Mouse (Mus musculus) heart, embryonic 10.5 days (tissue): ENCODE measurements around the gene Atp8a1. TPM values are rescaled to one million over a fixed set of nuclear protein-coding genes. Genes with fewer than 3 reads are reported as not detected.
A peak's percentile ranks its signal among the peaks of the same experiment; 100 is the strongest.

ENCODE experiments used
- DNase-seq: peaks from one replicate; pipeline ENCODE4 v3.0.0-alpha.2; 2017; ENCODE audit warnings: low spot score
- H3K27ac ChIP-seq: fragments of 300-500 bp; sonication (generic); 2 replicates; pipeline ENCODE4 v1.5.1; 2016; ENCODE audit warnings: mild to moderate bottlenecking
- H3K27me3 ChIP-seq: fragments of 300-500 bp; sonication (generic); 2 replicates; pipeline ENCODE4 v1.6.1; 2016; ENCODE audit warnings: mild to moderate bottlenecking; ENCODE audit not compliant: poor library complexity, insufficient read depth, severe bottlenecking
- H3K36me3 ChIP-seq: fragments of 300-500 bp; sonication (generic); 2 replicates; pipeline ENCODE4 v1.6.1; 2016; ENCODE audit warnings: mild to moderate bottlenecking, moderate library complexity
- H3K4me1 ChIP-seq: fragments of 300-500 bp; sonication (generic); 2 replicates; pipeline ENCODE4 v1.6.1; 2016; ENCODE audit warnings: mild to moderate bottlenecking
- H3K4me3 ChIP-seq: fragments of 300-500 bp; sonication (generic); 2 replicates; pipeline ENCODE4 v1.5.1; 2016; ENCODE audit warnings: mild to moderate bottlenecking, moderate library complexity
- H3K9me3 ChIP-seq: fragments of 300-500 bp; sonication (generic); 2 replicates; pipeline ENCODE4 v1.6.1; 2016; ENCODE audit warnings: mild to moderate bottlenecking, moderate library complexity
- WGBS: fragments of 180-500 bp; shearing (Covaris S2); methylation state at CpG from one replicate; pipeline ENCODE4 v1.1.7; 2016; 5-methylcytosine and 5-hydroxymethylcytosine counted together
- polyA plus RNA-seq: library from polyadenylated mRNA; unstranded; fragments of >200 nt; fragmentation: Nextera tagmentation; extraction: Ambion mirVana; gene quantifications from 2 replicates; pipeline ENCODE4 v1.2.1, GENCODE M21; 2016

Gene Atp8a1
- polyA plus RNA-seq, 1 experiment from 2014 or later = 16.2 TPM

DNA sequence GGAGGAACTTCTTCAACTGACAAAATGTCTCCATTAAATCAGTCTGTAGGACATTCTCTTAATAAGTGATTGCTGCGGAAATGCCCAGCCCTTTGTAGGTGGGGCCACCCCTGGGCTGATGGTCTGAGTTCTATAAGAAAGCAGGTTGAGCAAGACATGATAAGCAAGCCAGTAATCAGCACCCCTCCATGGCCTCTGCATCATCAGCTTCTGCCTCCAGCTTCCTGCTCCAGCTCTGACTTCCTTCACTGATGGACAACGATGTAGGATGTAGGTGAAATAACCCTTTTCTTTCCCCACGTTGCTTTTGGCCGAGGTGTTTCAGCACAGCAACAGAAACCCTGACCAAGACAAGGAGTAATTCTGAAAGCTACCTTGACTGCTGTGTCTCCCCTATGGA lies 198.1 kb downstream of the Atp8a1 start:
- H3K9me3 ChIP-seq = no peaks in the 10 kb centered on the region
- no peak overlapping the region for H3K4me3 ChIP-seq
- DNase-seq = peak; percentile 54
- WGBS = 78% methylated on average over 4 of the region's 4 CpGs
- H3K27me3 ChIP-seq = no peaks in the 10 kb centered on the region
- no peak overlapping the region for H3K27ac ChIP-seq
- no peaks in the 10 kb centered on the region for H3K4me1 ChIP-seq
- no peaks in the 10 kb centered on the region for H3K36me3 ChIP-seq

DNA sequence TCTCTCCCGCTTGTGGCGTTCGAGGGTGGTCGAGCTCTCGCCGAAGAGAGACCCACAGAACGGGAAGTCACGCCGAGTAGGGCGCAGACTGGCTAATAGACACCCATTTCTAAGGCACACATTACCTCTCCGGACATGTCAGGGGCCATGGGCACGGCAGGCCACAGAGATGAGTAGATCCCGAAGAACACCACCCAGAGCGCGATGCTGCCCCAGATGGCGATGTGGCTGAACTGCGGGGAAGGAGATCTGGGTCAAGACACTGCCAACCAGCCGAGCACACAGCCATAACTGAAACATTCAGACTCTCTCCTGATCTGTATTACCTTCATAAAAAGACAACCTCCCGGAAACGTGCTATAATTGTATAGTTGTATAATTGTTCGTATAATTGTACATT lies 199.7 kb downstream of the Atp8a1 start:
- no peaks in the 10 kb centered on the region for H3K4me1 ChIP-seq
- peak; percentile 74 for DNase-seq
- H3K9me3 ChIP-seq = no peaks in the 10 kb centered on the region
- no peaks in the 10 kb centered on the region for H3K27me3 ChIP-seq
- no peak overlapping the region for H3K4me3 ChIP-seq
- no peak overlapping the region for H3K27ac ChIP-seq
- WGBS = 78% methylated on average over 21 of the region's 21 CpGs
- H3K36me3 ChIP-seq = no peaks in the 10 kb centered on the region

DNA sequence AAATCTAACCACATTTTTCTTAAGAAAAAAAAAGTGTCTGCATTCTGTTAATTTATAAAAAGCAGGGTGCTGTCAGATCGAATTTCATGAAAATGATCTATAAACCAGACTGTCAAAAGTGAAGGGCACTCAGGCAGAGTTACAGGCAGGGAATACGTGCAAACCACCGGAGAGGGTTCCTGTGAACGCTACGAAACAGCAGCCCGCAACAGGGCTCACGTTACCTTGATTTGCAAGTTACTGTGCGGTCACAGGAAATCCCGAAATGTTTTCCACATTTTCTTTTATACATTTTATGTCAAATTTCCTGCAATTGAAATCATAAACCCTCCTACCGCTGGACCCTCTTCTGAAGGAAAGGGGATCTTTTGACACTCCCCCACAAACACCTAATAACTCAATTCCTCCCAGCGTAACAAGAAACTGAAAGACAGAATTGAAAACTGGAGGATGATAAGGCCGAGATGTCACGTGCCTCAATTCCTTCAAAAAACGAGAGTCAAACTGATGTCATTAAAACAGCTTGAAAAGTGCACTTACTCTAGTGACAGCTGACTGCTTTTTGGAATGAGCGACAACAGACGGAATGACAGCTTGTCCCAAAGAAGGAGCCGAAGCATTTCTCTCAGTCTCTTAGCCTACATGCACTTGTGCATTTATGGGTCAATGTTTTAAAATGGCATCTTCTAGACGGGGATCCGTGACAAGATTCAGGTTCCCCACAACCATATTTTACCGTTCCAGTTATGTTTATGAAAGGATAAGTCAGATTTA lies 200.3 kb downstream of the Atp8a1 start:
- 83% methylated on average over 20 of the region's 20 CpGs for WGBS
- DNase-seq = peak; percentile 61
- H3K27me3 ChIP-seq = no peaks in the 10 kb centered on the region
- no peak overlapping the region for H3K4me3 ChIP-seq
- no peaks in the 10 kb centered on the region for H3K36me3 ChIP-seq
- H3K9me3 ChIP-seq = no peaks in the 10 kb centered on the region
- no peak overlapping the region for H3K27ac ChIP-seq
- H3K4me1 ChIP-seq = no peaks in the 10 kb centered on the region

DNA sequence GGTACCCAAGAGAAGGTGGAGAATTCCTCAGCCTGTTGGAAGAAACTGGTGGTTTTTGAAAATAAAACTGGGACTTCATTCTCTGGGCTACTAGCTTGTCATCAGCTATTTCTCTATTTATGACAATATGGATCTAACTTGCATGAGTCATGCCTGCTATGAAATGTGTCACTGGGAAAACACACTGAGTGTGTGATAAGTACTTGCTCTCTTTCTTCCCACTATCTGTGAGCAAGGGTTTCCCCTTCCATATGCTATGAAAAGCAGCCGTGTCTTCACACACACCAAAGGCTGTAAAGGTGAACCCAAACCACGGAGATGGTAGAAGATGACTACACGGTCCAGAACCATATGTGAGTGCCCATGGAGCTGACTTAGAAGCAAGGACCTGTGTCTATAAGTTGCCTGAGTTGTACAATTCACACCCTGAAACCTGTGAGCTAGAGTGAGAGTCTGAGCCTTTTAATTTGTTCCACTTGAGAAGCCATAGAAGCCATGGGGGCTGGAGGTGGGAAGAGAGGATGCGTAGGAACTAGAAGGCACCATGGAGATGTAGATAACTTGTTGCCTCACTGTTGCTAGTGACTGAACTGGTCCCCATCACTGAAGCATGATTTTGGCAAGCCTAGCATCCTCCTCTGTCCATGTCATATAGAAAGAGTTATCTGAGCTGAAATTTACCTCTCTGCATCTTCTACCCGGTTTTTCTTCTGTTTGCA lies 203.5 kb downstream of the Atp8a1 start:
- WGBS = 86% methylated on average over 5 of the region's 5 CpGs
- DNase-seq = no peak
- H3K4me1 ChIP-seq = no peaks in the 10 kb centered on the region

DNA sequence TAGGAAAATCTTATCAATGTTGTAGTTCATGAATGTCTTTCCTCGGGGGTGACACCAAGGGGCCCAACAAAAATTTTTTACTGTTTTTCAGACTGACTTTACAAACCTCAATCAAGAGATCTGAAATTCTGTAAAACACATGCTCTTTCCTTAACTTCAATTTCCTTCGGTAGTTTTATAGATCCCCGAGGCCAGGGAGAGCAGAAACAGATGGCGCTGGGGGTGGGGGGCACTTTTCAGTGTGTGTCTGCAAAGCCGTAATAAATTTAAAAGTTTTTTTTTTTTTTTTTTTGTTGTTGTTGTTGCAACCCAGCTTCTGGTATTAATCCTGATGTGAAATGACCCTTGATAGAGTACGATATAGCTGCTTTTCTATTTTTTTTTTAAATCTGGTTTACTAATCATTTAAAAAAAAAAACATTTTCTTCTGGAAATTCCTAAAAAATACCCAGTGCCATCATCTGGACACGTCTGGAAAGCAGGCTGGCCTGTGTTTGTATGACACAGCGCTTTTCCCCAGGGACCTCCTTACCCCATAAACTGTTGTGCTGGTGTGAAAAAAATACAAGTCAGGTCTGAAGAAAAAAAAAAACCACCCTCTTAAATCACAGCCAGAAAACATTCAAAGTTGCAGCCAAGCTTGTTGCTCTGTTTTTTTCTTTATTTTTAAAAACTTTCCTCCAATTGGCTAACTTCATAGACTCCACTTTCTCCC lies 205.7 kb downstream of the Atp8a1 start:
- no peaks in the 10 kb centered on the region for H3K27me3 ChIP-seq
- no peaks in the 10 kb centered on the region for H3K36me3 ChIP-seq
- no peaks in the 10 kb centered on the region for H3K9me3 ChIP-seq
- 77% methylated on average over 8 of the region's 8 CpGs for WGBS
- no peak overlapping the region for H3K27ac ChIP-seq
- no peak overlapping the region for H3K4me3 ChIP-seq
- no peak for DNase-seq
- no peaks in the 10 kb centered on the region for H3K4me1 ChIP-seq

More for the DNA sequence above, 203.5 kb downstream of the Atp8a1 start:
- Histone ChIP-seq H3K9me3 (no peaks in the 10 kb centered on the region), H3K27ac (no peak overlapping the region), H3K36me3 (no peaks in the 10 kb centered on the region), H3K27me3 (no peaks in the 10 kb centered on the region), H3K4me3 (no peak overlapping the region)

DNA sequence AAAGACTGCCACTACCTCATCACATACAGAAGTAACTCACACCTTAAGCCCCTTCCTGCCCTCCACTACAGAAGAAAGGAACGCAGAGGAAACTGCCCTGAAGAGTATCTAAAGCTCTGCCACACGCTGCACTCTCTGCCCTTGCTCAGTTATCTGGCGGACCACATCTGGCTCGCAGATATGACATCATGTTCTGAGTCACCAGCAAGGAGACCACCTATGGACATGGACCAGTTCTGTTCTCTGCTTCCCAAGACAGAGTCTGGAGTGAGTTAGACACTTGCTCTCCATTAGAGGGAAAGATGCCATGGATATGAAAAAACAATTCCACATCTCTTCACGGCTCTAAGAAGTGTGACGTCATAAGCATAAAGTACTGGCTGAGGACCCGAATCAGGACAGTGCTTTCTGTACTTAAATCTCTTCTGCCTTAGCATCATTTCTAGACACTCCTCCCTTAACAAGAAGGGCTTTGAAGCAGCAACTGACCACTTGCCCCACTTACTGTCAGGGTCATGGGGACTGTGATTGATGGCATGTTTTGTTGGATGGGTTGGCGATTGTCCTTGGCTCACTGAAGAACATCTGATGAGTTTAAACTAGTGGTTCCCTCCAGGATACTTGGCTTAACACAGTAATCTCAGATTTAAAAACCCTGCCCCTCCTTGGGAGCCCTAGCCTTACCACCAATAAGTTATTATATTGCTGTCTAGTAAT lies 206.5 kb downstream of the Atp8a1 start:
- DNase-seq = no peak
- H3K4me3 ChIP-seq = no peak overlapping the region
- H3K27ac ChIP-seq = no peak overlapping the region
- no peaks in the 10 kb centered on the region for H3K9me3 ChIP-seq
- H3K36me3 ChIP-seq = no peaks in the 10 kb centered on the region
- 70% methylated on average over 8 of the region's 8 CpGs for WGBS
- no peaks in the 10 kb centered on the region for H3K4me1 ChIP-seq
- H3K27me3 ChIP-seq = no peaks in the 10 kb centered on the region

DNA sequence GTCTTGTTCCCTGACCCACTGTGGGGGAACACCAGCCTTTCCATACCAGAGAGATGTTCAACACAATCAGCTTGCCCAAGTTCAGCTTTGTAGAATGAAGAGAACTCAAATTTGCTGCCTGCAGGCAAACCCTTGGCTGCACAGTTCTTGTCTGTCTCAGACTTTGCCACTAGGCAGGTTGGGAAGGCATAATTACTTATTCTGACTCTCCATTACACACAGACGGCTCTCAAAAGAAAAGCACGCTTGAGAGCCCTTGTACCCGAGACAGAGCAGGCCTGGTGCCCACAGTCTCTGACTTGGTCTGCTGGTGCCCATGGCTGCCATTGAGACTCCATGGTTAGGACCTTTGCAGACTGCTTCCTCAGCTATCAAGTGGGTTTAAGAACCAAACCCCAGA lies 212.9 kb downstream of the Atp8a1 start:
- peak; percentile 73 for DNase-seq

DNA sequence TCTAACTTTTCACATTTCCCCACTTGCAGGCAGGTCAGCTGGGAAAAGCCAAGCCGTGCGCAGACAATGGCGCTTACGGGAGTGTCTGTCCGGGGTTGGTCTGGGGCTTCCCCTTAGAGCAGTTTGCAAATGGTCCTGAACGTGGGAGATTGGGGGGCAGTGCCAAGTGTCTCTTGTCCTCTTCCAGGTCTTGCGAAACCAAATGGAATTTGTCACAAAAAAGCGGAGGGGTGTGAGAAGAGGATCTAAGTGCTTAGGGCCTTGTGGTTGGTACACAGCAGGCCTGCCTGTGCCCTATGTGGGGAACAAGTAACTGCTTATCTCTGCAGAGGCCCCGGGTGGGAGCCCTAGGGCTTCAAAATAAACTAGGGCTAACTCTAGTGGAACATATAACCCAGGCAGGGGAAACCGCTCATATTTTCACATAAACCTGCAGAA lies 213.4 kb downstream of the Atp8a1 start:
- Histone ChIP-seq H3K4me1 (peaks cover 15% of the 10 kb centered on the region), H3K36me3 (no peaks in the 10 kb centered on the region), H3K9me3 (no peaks in the 10 kb centered on the region), H3K4me3 (no peak overlapping the region), H3K27ac (peak overlapping the region; percentile 60; the same call in 1 of the 2 replicates), H3K27me3 (no peaks in the 10 kb centered on the region)
- WGBS = 12% methylated on average over 10 of the region's 10 CpGs
- peak; percentile 56 for DNase-seq

More for the DNA sequence above, 212.9 kb downstream of the Atp8a1 start:
- Histone ChIP-seq H3K4me1 (peaks cover 15% of the 10 kb centered on the region), H3K27ac (no peak overlapping the region; the same call in 1 of the 2 replicates), H3K36me3 (no peaks in the 10 kb centered on the region), H3K27me3 (no peaks in the 10 kb centered on the region), H3K9me3 (no peaks in the 10 kb centered on the region), H3K4me3 (no peak overlapping the region)
- WGBS = 58% methylated on average over 3 of the region's 3 CpGs

DNA sequence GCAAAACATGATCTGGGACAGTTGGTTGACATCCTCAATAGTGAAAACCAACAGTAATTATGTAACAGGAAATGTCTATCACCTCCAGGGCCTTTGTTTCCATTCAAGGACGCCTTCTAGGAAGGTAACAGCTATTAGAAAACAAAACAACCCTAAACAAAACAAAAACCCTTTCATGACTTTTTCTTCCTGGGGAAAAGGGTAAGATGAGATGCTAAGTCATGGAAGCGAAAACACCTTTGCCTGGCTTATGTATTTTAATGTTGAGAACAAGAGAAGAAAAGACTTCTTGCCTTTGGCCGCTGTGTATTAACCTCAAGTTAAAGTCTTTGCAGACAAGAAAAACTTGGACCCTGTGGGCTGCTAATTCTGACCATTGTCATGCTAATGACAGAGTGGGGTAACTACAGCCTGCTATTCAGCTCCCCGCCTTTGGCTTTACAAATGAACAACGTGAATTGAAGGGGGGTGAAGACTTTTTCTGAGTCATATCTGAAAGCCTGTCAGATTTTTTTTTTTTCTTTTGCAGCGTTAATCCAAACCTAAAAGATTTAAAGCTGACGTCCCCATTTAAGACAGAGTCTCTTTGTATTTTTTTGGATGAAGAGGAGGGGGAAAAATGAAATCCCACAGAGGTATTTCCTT lies 214.0 kb downstream of the Atp8a1 start:
- WGBS = 26% methylated on average over 7 of the region's 7 CpGs
- DNase-seq = no peak

DNA sequence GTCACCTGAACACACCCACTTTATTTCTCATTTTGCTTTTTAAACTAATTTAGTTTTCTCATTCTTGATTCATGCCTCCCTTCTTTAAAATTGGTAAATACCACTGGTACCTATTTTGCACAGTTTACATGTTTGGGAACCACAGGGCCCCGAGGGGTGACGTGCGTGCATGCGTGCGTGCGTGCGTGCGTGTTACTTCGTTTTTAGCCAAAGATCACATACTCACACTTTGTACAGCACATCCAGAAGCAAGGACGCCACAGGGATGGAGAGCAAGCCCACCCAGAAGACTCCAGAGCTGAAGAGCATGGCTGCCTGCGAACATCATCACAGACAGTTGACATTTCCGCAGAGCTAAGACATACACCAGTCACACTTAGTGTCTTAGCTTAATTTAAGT lies 216.0 kb downstream of the Atp8a1 start:
- no peak overlapping the region for H3K4me3 ChIP-seq
- no peaks in the 10 kb centered on the region for H3K9me3 ChIP-seq
- H3K27me3 ChIP-seq = no peaks in the 10 kb centered on the region
- WGBS = 94% methylated on average over 12 of the region's 12 CpGs
- H3K27ac ChIP-seq = no peak overlapping the region
- no peaks in the 10 kb centered on the region for H3K36me3 ChIP-seq
- peaks cover 17% of the 10 kb centered on the region for H3K4me1 ChIP-seq
- peak; percentile 54 for DNase-seq

More for the DNA sequence above, 214.0 kb downstream of the Atp8a1 start:
- H3K4me3 ChIP-seq = no peak overlapping the region
- H3K27me3 ChIP-seq = no peaks in the 10 kb centered on the region
- H3K4me1 ChIP-seq = peaks cover 15% of the 10 kb centered on the region
- H3K27ac ChIP-seq = peak overlapping the region; percentile 60; the same call in 1 of the 2 replicates
- H3K36me3 ChIP-seq = no peaks in the 10 kb centered on the region
- H3K9me3 ChIP-seq = no peaks in the 10 kb centered on the region

DNA sequence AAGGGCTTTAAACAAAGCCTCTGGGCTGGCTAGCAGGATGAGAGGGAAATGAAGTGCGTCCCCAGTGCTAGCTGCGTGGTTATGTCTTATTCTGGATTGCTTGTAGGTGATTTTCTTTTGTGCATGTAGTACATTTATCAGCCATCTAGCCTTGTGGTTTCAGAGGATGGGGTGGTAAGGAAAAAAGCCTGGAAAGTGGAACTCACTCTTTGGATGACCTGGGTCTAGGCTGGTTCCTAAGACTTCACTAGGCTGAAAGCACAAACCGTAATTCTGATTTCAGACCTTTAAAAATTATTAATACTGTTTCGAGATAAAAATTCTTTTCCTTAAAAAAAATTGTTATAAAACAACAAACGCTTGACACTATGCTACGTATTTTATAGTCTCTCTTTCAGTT lies 217.4 kb downstream of the Atp8a1 start:
- WGBS = 93% methylated on average over 6 of the region's 6 CpGs
- H3K4me1 ChIP-seq = peaks cover 17% of the 10 kb centered on the region
- H3K36me3 ChIP-seq = no peaks in the 10 kb centered on the region
- no peak overlapping the region for H3K27ac ChIP-seq
- no peak for DNase-seq
- no peaks in the 10 kb centered on the region for H3K27me3 ChIP-seq
- no peak overlapping the region for H3K4me3 ChIP-seq
- H3K9me3 ChIP-seq = no peaks in the 10 kb centered on the region

DNA sequence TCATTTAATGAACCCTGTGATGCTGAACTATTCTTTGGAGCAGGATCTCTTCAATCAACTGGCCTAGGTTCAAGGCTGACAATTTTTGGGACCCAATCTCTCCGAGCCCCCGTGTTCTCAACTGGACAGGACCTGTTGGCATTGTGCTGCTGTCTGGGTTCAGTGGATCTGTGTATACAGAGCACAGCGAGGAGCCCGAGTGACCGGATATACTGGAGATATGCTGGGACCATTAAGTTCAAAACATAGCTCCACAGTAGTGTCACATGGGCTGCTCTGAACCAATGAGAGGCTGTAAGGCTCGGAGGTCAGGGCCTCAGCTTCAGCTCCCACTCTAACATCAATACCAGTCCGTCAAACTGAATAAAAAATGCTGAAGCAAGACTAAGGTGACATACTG lies 217.8 kb downstream of the Atp8a1 start:
- 80% methylated on average over 7 of the region's 7 CpGs for WGBS
- Histone ChIP-seq H3K9me3 (no peaks in the 10 kb centered on the region), H3K27me3 (no peaks in the 10 kb centered on the region), H3K4me1 (peaks cover 16% of the 10 kb centered on the region), H3K36me3 (no peaks in the 10 kb centered on the region), H3K27ac (no peak overlapping the region), H3K4me3 (no peak overlapping the region)
- DNase-seq = no peak
